Mouse (Mus musculus) liver, embryonic 14.5 days (tissue): ENCODE measurements around the gene D230025D16Rik. TPM values are rescaled to one million over a fixed set of nuclear protein-coding genes. Genes with fewer than 3 reads are reported as not detected.

Experiments used
- ATAC-seq: fragments of 200-750 bp; cut with Nextera tagmentation; 2 replicates; pipeline ENCODE4 v1.8.0; 2017; ENCODE audit warnings: moderate number of reproducible peaks, mild to moderate bottlenecking, moderate library complexity; ENCODE audit not compliant: insufficient read depth
- DNase-seq, 3 experiments: peaks; one replicate each; pipeline ENCODE4 v3.0.0-alpha.2; 2012 to 2013; ENCODE audit warnings: low read depth in 3 of 3, low spot score in 3 of 3
- H3K27ac ChIP-seq: fragments of 300-500 bp; sonication (generic); 2 replicates; pipeline ENCODE4 v1.5.1; 2014; ENCODE audit warnings: moderate library complexity, mild to moderate bottlenecking, control low read depth, inconsistent platforms
- H3K27me3 ChIP-seq: fragments of 300-500 bp; sonication (generic); 2 replicates; pipeline ENCODE4 v1.6.1; 2014; ENCODE audit warnings: mild to moderate bottlenecking, low read length, moderate library complexity; ENCODE audit not compliant: control insufficient read depth, insufficient read depth
- H3K36me3 ChIP-seq: fragments of 300-500 bp; sonication (generic); replicated peaks from 2 replicates; pipeline ENCODE4 v1.6.1; 2014; ENCODE audit warnings: low read depth; ENCODE audit not compliant: control insufficient read depth, insufficient read depth
- H3K4me1 ChIP-seq, 2 experiments: fragments of 200-500 bp in 1 of 2; fragments of 300-500 bp in 1 of 2; sonication (generic) in 1 of 2; replicated peaks; 2 replicates each; pipeline ENCODE4 v1.6.1; 2012 to 2014; ENCODE audit warnings: antibody characterized with exemption in 1 of 2, inconsistent platforms in 1 of 2, low read length in 1 of 2; ENCODE audit not compliant: control insufficient read depth in 2 of 2, insufficient read depth in 2 of 2
- H3K4me2 ChIP-seq: fragments of 300-500 bp; sonication (generic); 2 replicates; pipeline ENCODE4 v1.6.1; 2014; ENCODE audit warnings: low read depth, mild to moderate bottlenecking, control low read depth, moderate library complexity
- H3K4me3 ChIP-seq, 2 experiments: fragments of 200-500 bp in 1 of 2; fragments of 300-500 bp in 1 of 2; sonication (generic) in 1 of 2; 2 replicates each; pipeline ENCODE4 v1.5.1; 2012 to 2014; ENCODE audit warnings: low read depth in 2 of 2, low read length in 2 of 2, mild to moderate bottlenecking in 2 of 2, control low read depth in 1 of 2, inconsistent platforms in 1 of 2, moderate library complexity in 1 of 2; ENCODE audit not compliant: insufficient read depth in 1 of 2
- H3K9ac ChIP-seq: fragments of 300-500 bp; sonication (generic); replicated peaks from 2 replicates; pipeline ENCODE4 v1.6.1; 2014; ENCODE audit warnings: mild to moderate bottlenecking, control low read depth, moderate library complexity
- H3K9me3 ChIP-seq: fragments of 300-500 bp; sonication (generic); 2 replicates; pipeline ENCODE4 v1.6.1; 2016; ENCODE audit warnings: low read length, mixed read lengths; ENCODE audit not compliant: control insufficient read depth
- CTCF ChIP-seq: IDR thresholded peaks from 2 replicates; pipeline ENCODE4 v1.5.1; 2016; ENCODE audit warnings: antibody characterized with exemption, low read depth, control low read depth
- EP300 ChIP-seq: IDR thresholded peaks from 2 replicates; pipeline ENCODE4 v1.6.1; 2016; ENCODE audit warnings: antibody characterized with exemption, low read depth
- WGBS: fragments of 180-500 bp; shearing (Covaris S2); extraction: QIAGEN DNeasy Blood & Tissue Kit; methylation state at CpG from one replicate; pipeline ENCODE4 v1.1.7; 2014; ENCODE audit not compliant: insufficient replicate concordance; 5-methylcytosine and 5-hydroxymethylcytosine counted together
- polyA plus RNA-seq, 2 experiments: library from polyadenylated mRNA; depleted of rRNA in 1 of 2; stranded (reverse) in 1 of 2; unstranded in 1 of 2; fragments of >200 nt; fragmentation: Nextera tagmentation in 1 of 2; extraction: Ambion mirVana in 1 of 2; gene quantifications; 2 replicates each; pipeline versions ENCODE4 v1.2.1 to v1.2.3; 2012 to 2014

Gene D230025D16Rik
- polyA plus RNA-seq, 2 experiments, result 11.9 to 14.7 TPM

DNA sequence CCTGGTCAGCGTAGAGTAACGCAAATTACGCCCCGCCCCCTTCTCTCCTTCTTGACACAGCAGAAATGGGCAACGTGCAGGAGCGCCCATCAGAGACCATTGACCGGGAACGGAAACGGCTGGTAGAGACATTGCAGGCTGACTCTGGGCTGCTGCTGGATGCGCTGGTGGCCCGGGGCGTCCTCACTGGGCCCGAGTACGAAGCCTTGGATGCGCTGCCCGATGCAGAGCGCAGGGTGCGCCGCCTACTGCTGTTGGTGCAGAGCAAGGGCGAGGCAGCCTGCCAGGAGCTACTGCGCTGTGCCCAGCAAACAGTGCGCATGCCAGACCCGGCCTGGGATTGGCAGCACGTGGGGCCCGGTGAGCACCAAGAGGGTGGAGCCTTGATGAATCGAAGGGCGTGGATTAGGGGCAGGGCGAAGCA is 54.0 kb downstream of the D230025D16Rik start:
- no peak overlapping the region for H3K9ac ChIP-seq
- peak overlapping the region; percentile 41 for H3K4me2 ChIP-seq
- no peaks in the 10 kb centered on the region for H3K36me3 ChIP-seq
- 4% methylated on average over 28 of the region's 28 CpGs for WGBS
- no peak for TF ChIP-seq EP300
- TF ChIP-seq CTCF, result peak; percentile 42
- H3K27ac ChIP-seq, result no peak overlapping the region
- H3K4me1 ChIP-seq, result peaks cover 4 to 11% of the 10 kb centered on the region in 2 experiments; a peak in 3 of 4 replicates
- no peak for DNase-seq
- peak; percentile 61 for ATAC-seq
- H3K4me3 ChIP-seq, result peak overlapping the region in 1 of 2 experiments; percentile 16; a peak in 1 of 4 replicates
- peaks cover 59% of the 10 kb centered on the region for H3K27me3 ChIP-seq
- H3K9me3 ChIP-seq, result no peaks in the 10 kb centered on the region

DNA sequence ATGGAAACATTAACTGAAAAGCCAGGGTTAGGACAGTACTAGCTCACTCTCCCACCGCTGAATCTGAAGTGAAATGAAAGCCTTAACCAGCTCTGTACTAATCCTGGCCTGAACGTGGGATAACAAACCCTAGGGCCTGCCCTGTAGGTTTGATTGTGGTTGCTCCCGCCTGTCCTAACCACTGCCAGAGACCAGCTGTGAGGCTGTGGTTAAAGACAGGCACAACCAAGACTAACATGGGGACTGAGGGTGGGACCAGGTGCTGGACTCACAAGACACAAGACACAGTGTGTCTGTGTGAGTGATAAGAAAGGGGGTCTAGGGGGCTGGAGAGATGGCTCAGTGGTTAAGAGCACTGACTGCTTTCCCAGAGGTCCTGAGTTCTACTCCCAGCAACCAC is 55.6 kb downstream of the D230025D16Rik start:
- Histone ChIP-seq H3K27me3 (peaks cover 44% of the 10 kb centered on the region), H3K9me3 (no peaks in the 10 kb centered on the region), H3K4me2 (no peak overlapping the region), H3K4me1 (peaks cover 4 to 11% of the 10 kb centered on the region in 2 experiments; a peak in 3 of 4 replicates), H3K9ac (no peak overlapping the region), H3K36me3 (no peaks in the 10 kb centered on the region), H3K27ac (no peak overlapping the region), H3K4me3 (no peak overlapping the region)
- TF ChIP-seq CTCF, result no peak
- no peak for TF ChIP-seq EP300
- 40% methylated on average over 3 of the region's 3 CpGs for WGBS
- DNase-seq (no peak), ATAC-seq (no peak)

- DNase-seq (no peak), ATAC-seq (no peak)
- Histone ChIP-seq H3K27ac (no peak overlapping the region), H3K9me3 (no peaks in the 10 kb centered on the region), H3K9ac (no peak overlapping the region), H3K4me3 (no peak overlapping the region), H3K4me1 (peaks cover 4 to 6% of the 10 kb centered on the region in 2 experiments; a peak in 1 of 4 replicates), H3K4me2 (no peak overlapping the region), H3K36me3 (no peaks in the 10 kb centered on the region), H3K27me3 (peaks cover 31% of the 10 kb centered on the region)
- WGBS, result 78% methylated on average over 12 of the region's 12 CpGs
- TF ChIP-seq EP300 (no peak), CTCF (no peak)
Measured at GRCm38 (mm10) chr8:105281821-105282220, 56.9 kb downstream of the D230025D16Rik start.

GRCm38 (mm10) chr8:105282239-105282638 is 57.3 kb downstream of the D230025D16Rik start:
- no peak overlapping the region for H3K9ac ChIP-seq
- DNase-seq, result no peak
- no peak overlapping the region for H3K4me2 ChIP-seq
- no peak overlapping the region for H3K27ac ChIP-seq
- no peak overlapping the region for H3K4me3 ChIP-seq
- H3K27me3 ChIP-seq, result peaks cover 27% of the 10 kb centered on the region
- ATAC-seq, result no peak
- no peaks in the 10 kb centered on the region for H3K36me3 ChIP-seq
- peaks cover 4 to 6% of the 10 kb centered on the region in 2 experiments; a peak in 1 of 4 replicates for H3K4me1 ChIP-seq
- 34% methylated on average over 4 of the region's 4 CpGs for WGBS
- H3K9me3 ChIP-seq, result no peaks in the 10 kb centered on the region
- TF ChIP-seq EP300, result no peak
- no peak for TF ChIP-seq CTCF

- H3K27ac ChIP-seq, result no peak overlapping the region
- 23% methylated on average over 23 of the region's 23 CpGs for WGBS
- peaks cover 19% of the 10 kb centered on the region for H3K27me3 ChIP-seq
- H3K4me3 ChIP-seq, result no peak overlapping the region
- ATAC-seq (peak; percentile 70), DNase-seq (no peak)
- peak overlapping the region; percentile 1; the same call in 1 of the 2 replicates for H3K4me2 ChIP-seq
- no peak overlapping the region for H3K9ac ChIP-seq
- H3K4me1 ChIP-seq, result peaks cover 4 to 6% of the 10 kb centered on the region in 2 experiments; a peak in 1 of 4 replicates
- H3K36me3 ChIP-seq, result no peaks in the 10 kb centered on the region
- H3K9me3 ChIP-seq, result no peaks in the 10 kb centered on the region
- TF ChIP-seq CTCF (peak; percentile 99), EP300 (no peak)
Measured at GRCm38 (mm10) chr8:105283074-105283473, 58.1 kb downstream of the D230025D16Rik start.
